ENCODE assay signal across 13 mouse cellular contexts in genomic region chr15:84561501-84561900, GRCm38 (mm10).
"Had no signal": no experiment of that assay in that cellular context is flagged by ENCODE, and none has a peak within 500 bp of the region (broad histone marks: within the 10 kb centered on the region; RNA-seq: fewer than 3 reads in every experiment).

No protein-coding gene starts in this region.

- H3K27me3 ChIP-seq: intestine, embryonic 15.5 days; limb, embryonic 13.5 days had no signal

- H3K27ac ChIP-seq: intestine, embryonic 15.5 days; limb, embryonic 13.5 days; midbrain, embryonic 10.5 days; neural tube, embryonic 15.5 days had no signal

- DNase-seq: left cerebral cortex, postnatal 4 days; lung, embryonic 14.5 days; lung, postnatal 10 days; lung, postnatal 4 days; midbrain, embryonic 14.5 days; right cerebral cortex, adult 18-20 months; right cerebral cortex, postnatal 25 days; thymus, postnatal 4 days had no signal

- H3K4me3 ChIP-seq: intestine, embryonic 15.5 days; limb, embryonic 13.5 days; midbrain, embryonic 10.5 days; myocyte; neural tube, embryonic 15.5 days had no signal
